Mouse (Mus musculus) megakaryocyte-erythroid progenitor cell, adult 5-6 weeks (primary cell): Measurements from ENCODE around the gene Nuak2. TPM values are rescaled to one million over a fixed set of nuclear protein-coding genes. Genes with fewer than 3 reads are reported as not detected.
A peak's percentile ranks its signal among the peaks of the same experiment; 100 is the strongest.

Source experiments
- ATAC-seq: replicated peaks from 2 replicates; pipeline ENCODE4 v1.8.0; 2016; ENCODE audit warnings: mild to moderate bottlenecking, inconsistent platforms; ENCODE audit not compliant: severe bottlenecking, poor library complexity, low FRiP score, low TSS enrichment
- total RNA-seq, 2 experiments: library from RNA; stranded (forward) in 1 of 2; stranded (reverse) in 1 of 2; fragments of 200-1000, 215-1000 nt in 1 of 2; fragments of >200 nt in 1 of 2; fragmentation: Nextera tagmentation in 1 of 2; gene quantifications; 2 replicates each; pipeline ENCODE4 v1.2.3; 2014 to 2017

Gene Nuak2
- total RNA-seq, 2 experiments from 2014 or later, result 0.70 to 4.9 TPM

- no peak for ATAC-seq
These were observed 19.9 kb upstream of the Nuak2 start for GRCm38 (mm10) chr1:132296051-132296450.

- ATAC-seq, result no peak
These were observed 17.5 kb upstream of the Nuak2 start, which contains the start of gene Klhdc8a for GRCm38 (mm10) chr1:132298425-132298800. TSS of gene Klhdc8a (plus strand) at chr1:132298626.

GRCm38 (mm10) chr1:132298801-132299464 is 17.0 kb upstream of the Nuak2 start:
- no peak for ATAC-seq

GRCm38 (mm10) chr1:132299744-132300143 is 16.2 kb upstream of the Nuak2 start:
- ATAC-seq, result no peak

GRCm38 (mm10) chr1:132301242-132301641 is 14.7 kb upstream of the Nuak2 start:
- ATAC-seq, result no peak

- no peak for ATAC-seq
These were observed 13.5 kb upstream of the Nuak2 start for GRCm38 (mm10) chr1:132302341-132302866.

- ATAC-seq, result no peak
These were observed 11.2 kb upstream of the Nuak2 start for GRCm38 (mm10) chr1:132304618-132305214.

- ATAC-seq, result peak; percentile 52
These were observed 9.8 kb upstream of the Nuak2 start for GRCm38 (mm10) chr1:132306160-132306559.

- no peak for ATAC-seq
These were observed 9.1 kb upstream of the Nuak2 start for GRCm38 (mm10) chr1:132306808-132307207.

GRCm38 (mm10) chr1:132307962-132308361 is 8.0 kb upstream of the Nuak2 start:
- ATAC-seq, result no peak

- ATAC-seq, result no peak
These were observed 7.3 kb upstream of the Nuak2 start for GRCm38 (mm10) chr1:132308674-132309073.

- no peak for ATAC-seq
These were observed 5.2 kb upstream of the Nuak2 start for GRCm38 (mm10) chr1:132310754-132311153.

- no peak for ATAC-seq
These were observed 4.6 kb upstream of the Nuak2 start for GRCm38 (mm10) chr1:132311174-132311859.

GRCm38 (mm10) chr1:132312043-132312442 is 3.9 kb upstream of the Nuak2 start:
- peak; percentile 62 for ATAC-seq

- peak; percentile 58 for ATAC-seq
These were observed 3.2 kb upstream of the Nuak2 start for GRCm38 (mm10) chr1:132312703-132313102.

GRCm38 (mm10) chr1:132316625-132316994 is 684 bp downstream of the Nuak2 start:
- no peak for ATAC-seq

GRCm38 (mm10) chr1:132317413-132317812 is 1.5 kb downstream of the Nuak2 start:
- no peak for ATAC-seq

GRCm38 (mm10) chr1:132317894-132318863 is 2.3 kb downstream of the Nuak2 start:
- ATAC-seq, result no peak

- ATAC-seq, result peak; percentile 82
These were observed 3.3 kb downstream of the Nuak2 start for GRCm38 (mm10) chr1:132319242-132319641.
